Mouse (Mus musculus) liver, postnatal 0 days (tissue): ENCODE data around the gene Rmnd1. TPM values are rescaled to one million over a fixed set of nuclear protein-coding genes. Genes with fewer than 3 reads are reported as not detected.

Experiments used
- ATAC-seq: fragments of 200-750 bp; cut with Nextera tagmentation; 2 replicates; pipeline ENCODE4 v1.8.0; 2017; ENCODE audit warnings: mild to moderate bottlenecking, moderate library complexity
- DNase-seq: peaks from one replicate; pipeline ENCODE4 v3.0.0-alpha.2; 2016
- H3K27ac ChIP-seq: fragments of 300-500 bp; sonication (generic); 2 replicates; pipeline ENCODE4 v1.5.1; 2014; ENCODE audit warnings: antibody characterized with exemption, moderate library complexity, mild to moderate bottlenecking, low read depth
- H3K27me3 ChIP-seq: fragments of 300-500 bp; sonication (generic); 2 replicates; pipeline ENCODE4 v1.6.1; 2014; ENCODE audit warnings: low read length, control low read depth, mixed read lengths; ENCODE audit not compliant: insufficient read depth
- H3K36me3 ChIP-seq: fragments of 300-500 bp; sonication (generic); replicated peaks from 2 replicates; pipeline ENCODE4 v1.6.1; 2014; ENCODE audit warnings: mild to moderate bottlenecking, control low read depth, low read length, moderate library complexity, mixed read lengths; ENCODE audit not compliant: insufficient read depth
- H3K4me1 ChIP-seq: fragments of 300-500 bp; sonication (generic); 2 replicates; pipeline ENCODE4 v1.6.1; 2014; ENCODE audit warnings: antibody characterized with exemption, mild to moderate bottlenecking, control low read depth; ENCODE audit not compliant: insufficient read depth
- H3K4me2 ChIP-seq: fragments of 300-500 bp; sonication (generic); 2 replicates; pipeline ENCODE4 v1.6.1; 2014; ENCODE audit warnings: low read depth, mild to moderate bottlenecking, low read length, moderate library complexity, mixed read lengths
- H3K4me3 ChIP-seq: fragments of 300-500 bp; sonication (generic); 2 replicates; pipeline ENCODE4 v1.5.1; 2014; ENCODE audit warnings: low read depth, low read length
- H3K9ac ChIP-seq: fragments of 300-500 bp; sonication (generic); replicated peaks from 2 replicates; pipeline ENCODE4 v1.6.1; 2014; ENCODE audit warnings: mild to moderate bottlenecking, moderate library complexity
- H3K9me3 ChIP-seq: fragments of 300-500 bp; sonication (generic); 2 replicates; pipeline ENCODE4 v1.6.1; 2016; ENCODE audit warnings: mild to moderate bottlenecking, control low read depth, low read length, mixed read lengths
- CTCF ChIP-seq: sonication (generic); IDR thresholded peaks from 2 replicates; pipeline ENCODE4 v1.5.1; 2016; ENCODE audit warnings: antibody characterized with exemption, low read depth
- EP300 ChIP-seq: IDR thresholded peaks from 2 replicates; pipeline ENCODE4 v1.6.1; 2016; ENCODE audit warnings: antibody characterized with exemption, low read depth, mild to moderate bottlenecking
- WGBS: fragments of 180-500 bp; shearing (Covaris S2); extraction: QIAGEN DNeasy Blood & Tissue Kit; methylation state at CpG from one replicate; pipeline ENCODE4 v1.1.7; 2014; ENCODE audit not compliant: insufficient replicate concordance; 5-methylcytosine and 5-hydroxymethylcytosine counted together
- polyA plus RNA-seq: library from polyadenylated mRNA; unstranded; fragments of >200 nt; fragmentation: Nextera tagmentation; extraction: Ambion mirVana; gene quantifications from 2 replicates; pipeline ENCODE4 v1.2.1, GENCODE M21; 2015

Rmnd1 gene
- polyA plus RNA-seq, 1 experiment from 2014 or later = 16.6 TPM

DNA sequence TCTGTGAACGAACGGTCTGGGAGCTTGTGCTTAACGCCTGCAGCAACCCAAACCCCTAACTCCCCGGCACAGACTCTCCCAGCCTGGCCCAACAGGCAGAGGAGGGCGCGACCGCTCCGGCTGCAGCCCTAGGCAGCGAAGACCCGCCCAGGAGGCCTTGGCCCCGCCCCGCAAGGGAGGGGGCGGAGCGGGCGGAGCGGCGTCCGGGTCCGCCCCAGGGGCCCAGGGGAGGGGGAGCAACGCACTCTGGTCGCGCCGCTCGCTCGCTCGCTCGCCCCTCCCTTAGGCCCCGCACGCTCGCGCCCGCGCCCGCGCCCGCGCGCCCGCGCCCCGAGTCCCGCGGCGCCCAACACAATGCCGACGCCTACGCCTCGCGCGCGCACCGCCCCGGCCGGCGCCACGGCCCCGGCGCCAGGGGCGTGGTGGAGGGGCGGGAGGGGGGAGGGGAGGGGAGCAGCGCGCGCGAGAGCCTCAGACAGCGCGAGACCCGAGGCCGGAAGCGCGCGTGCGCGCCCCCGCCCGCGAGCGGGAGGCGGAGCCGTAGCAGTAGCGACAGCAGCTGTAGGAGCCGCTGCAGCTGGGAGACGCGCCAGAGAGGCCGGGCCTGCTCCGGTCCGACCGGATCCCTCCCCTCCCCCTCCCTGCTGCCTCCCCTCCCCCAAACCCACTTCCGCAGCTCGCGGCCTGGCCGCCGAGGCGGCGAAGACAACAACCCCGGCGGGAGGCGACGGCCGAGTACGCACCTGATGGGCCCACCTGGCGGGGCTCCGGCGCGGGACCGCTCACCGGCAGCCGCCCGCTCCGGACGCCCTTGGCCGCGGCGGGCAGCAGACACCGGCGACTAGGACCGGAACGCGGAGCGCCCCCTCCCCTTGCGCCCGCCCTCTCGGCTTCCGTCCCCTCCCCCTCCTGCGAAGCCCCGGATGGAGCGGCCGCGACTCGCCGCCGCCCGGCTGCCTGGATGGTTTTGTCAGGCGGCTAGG, 45.3 kb downstream of the Rmnd1 start:
- peak overlapping the region; percentile 90 for H3K4me3 ChIP-seq
- under 1% methylated on average over 29 of the region's 133 CpGs for WGBS
- no peaks in the 10 kb centered on the region for H3K9me3 ChIP-seq
- H3K4me2 ChIP-seq = peak overlapping the region; percentile 97
- no peaks in the 10 kb centered on the region for H3K27me3 ChIP-seq
- peaks cover 45% of the 10 kb centered on the region for H3K4me1 ChIP-seq
- DNase-seq (peak; percentile 97), ATAC-seq (peak; percentile 94)
- no peaks in the 10 kb centered on the region for H3K36me3 ChIP-seq
- TF ChIP-seq EP300 = no peak
- TF ChIP-seq CTCF = peak; percentile 23; the same call in 1 of the 2 replicates
- H3K27ac ChIP-seq = peak overlapping the region; percentile 98
- peak overlapping the region; percentile 93 for H3K9ac ChIP-seq

DNA sequence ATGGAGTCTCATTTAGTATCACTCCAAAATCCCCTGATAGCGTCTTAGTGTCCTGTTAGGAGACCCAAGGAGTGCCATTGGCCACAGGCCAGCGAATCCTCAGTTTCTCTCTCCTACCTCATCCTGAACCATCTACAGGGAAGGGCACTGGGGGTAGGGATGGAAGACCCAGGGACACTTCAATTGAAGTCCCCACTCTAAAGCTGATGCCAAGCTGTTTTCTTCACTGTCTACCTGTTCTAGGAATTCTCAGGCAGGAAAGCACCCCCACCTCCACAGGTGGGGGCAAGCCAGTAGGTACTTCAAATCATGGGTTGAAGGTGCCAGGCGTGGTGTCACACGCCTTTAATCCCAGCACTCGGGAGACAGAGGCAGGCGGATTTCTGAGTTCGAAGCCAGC, 47.9 kb downstream of the Rmnd1 start:
- Histone ChIP-seq H3K27ac (no peak overlapping the region), H3K27me3 (no peaks in the 10 kb centered on the region), H3K4me2 (no peak overlapping the region), H3K9me3 (no peaks in the 10 kb centered on the region), H3K36me3 (no peaks in the 10 kb centered on the region), H3K9ac (no peak overlapping the region), H3K4me1 (peaks cover 22% of the 10 kb centered on the region; the same call in 1 of the 2 replicates), H3K4me3 (no peak overlapping the region)
- 87% methylated on average over 7 of the region's 7 CpGs for WGBS
- no peak for DNase-seq
- TF ChIP-seq CTCF (no peak), EP300 (no peak)
- ATAC-seq = no peak

DNA sequence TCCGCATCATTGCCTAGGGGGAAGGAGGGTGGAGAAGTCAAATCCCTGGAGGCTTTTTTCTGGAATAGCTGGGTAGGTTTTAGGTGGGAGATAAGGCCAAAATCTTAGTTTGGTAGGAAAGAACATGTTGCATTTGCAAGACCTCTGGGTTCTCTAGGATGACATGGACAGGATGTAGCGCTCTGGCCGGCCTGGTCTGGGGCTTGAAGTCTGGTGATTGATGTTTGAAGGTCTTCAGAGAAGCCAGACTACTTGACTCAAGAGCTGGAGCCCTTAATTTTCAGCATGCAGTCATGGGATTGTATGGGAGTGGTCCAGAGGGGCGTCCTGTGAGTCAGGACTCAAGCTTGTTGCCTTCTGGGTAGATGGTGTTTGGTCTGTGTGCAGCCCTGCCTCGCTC, 51.4 kb downstream of the Rmnd1 start:
- no peak for ATAC-seq

DNA sequence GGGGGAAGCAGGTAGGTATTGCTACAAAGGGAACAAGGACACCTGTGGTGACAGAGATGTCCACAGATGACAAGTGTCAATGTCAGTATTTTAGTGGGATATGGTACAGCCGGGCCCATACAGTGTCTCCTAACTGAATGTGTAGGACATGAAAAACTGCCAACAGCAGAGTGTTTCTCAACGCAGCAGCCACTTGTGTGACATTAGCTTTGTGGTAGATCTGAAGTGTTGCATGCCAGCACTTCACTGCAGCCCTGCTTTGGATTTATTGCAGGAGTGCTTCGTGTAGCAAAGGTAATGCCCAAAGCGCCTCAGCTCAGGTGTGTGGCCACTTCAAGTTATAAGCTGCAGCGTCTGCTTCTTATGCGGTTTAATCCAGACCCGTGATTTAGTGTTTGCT, 55.3 kb downstream of the Rmnd1 start:
- no peaks in the 10 kb centered on the region for H3K9me3 ChIP-seq
- no peak overlapping the region for H3K4me3 ChIP-seq
- 79% methylated on average over 7 of the region's 7 CpGs for WGBS
- no peak for TF ChIP-seq EP300
- no peak for TF ChIP-seq CTCF
- ATAC-seq (no peak), DNase-seq (no peak)
- H3K36me3 ChIP-seq = peaks cover 7% of the 10 kb centered on the region
- H3K27me3 ChIP-seq = no peaks in the 10 kb centered on the region
- H3K27ac ChIP-seq = no peak overlapping the region
- no peak overlapping the region for H3K9ac ChIP-seq
- no peaks in the 10 kb centered on the region for H3K4me1 ChIP-seq
- no peak overlapping the region for H3K4me2 ChIP-seq

More for the DNA sequence above, 51.4 kb downstream of the Rmnd1 start:
- H3K9me3 ChIP-seq = no peaks in the 10 kb centered on the region
- no peak overlapping the region for H3K4me3 ChIP-seq
- no peak overlapping the region for H3K4me2 ChIP-seq
- no peaks in the 10 kb centered on the region for H3K27me3 ChIP-seq
- H3K36me3 ChIP-seq = no peaks in the 10 kb centered on the region; the same call in 1 of the 2 replicates
- no peak for DNase-seq
- no peak overlapping the region for H3K9ac ChIP-seq
- 90% methylated on average over 5 of the region's 5 CpGs for WGBS
- H3K27ac ChIP-seq = no peak overlapping the region
- TF ChIP-seq CTCF (no peak), EP300 (no peak)
- peaks cover 15% of the 10 kb centered on the region; the same call in 1 of the 2 replicates for H3K4me1 ChIP-seq

DNA sequence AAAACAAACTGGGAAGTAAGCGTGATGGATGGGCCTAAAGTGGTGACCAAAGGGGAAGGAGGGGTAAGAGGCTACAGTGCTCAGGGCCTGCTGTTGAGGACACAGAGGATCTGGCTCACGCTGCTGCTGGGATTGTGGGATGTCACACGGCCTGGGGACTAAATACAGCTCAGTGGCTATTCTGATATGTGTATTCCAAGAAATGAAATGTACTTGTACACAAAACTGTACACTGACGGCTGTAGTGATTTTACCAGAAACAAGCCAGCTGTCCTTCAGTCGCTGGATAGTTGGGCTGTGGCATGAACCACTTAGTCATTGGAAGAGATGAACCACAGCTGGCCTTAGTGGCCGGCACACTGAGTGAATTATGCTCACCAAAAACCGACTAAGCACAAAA, 55.7 kb downstream of the Rmnd1 start:
- Histone ChIP-seq H3K9me3 (no peaks in the 10 kb centered on the region), H3K4me1 (no peaks in the 10 kb centered on the region), H3K27me3 (no peaks in the 10 kb centered on the region), H3K36me3 (peaks cover 8% of the 10 kb centered on the region), H3K27ac (no peak overlapping the region), H3K9ac (no peak overlapping the region), H3K4me3 (no peak overlapping the region), H3K4me2 (no peak overlapping the region)
- WGBS = 68% methylated on average over 7 of the region's 7 CpGs
- TF ChIP-seq CTCF (no peak), EP300 (no peak)
- DNase-seq (no peak), ATAC-seq (no peak)

DNA sequence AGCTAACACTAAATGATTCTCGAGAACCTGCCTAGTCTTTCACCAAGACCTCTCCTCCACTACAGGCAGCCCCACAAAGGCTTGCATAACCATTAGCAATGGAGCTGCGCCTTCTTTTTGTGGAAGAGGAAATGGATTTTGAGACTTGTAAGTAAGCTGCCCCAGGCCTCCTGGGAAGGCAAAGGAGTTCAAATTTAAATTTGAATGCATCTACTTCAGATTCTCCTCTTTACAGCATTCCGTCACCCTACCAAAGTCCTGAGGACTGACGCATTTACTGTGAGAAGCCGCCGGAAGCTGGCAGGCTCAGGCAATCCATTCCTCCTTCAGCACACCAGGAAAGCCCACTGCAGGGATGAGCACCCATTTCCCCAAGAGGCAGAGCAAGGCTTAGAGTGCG, 56.9 kb downstream of the Rmnd1 start:
- no peaks in the 10 kb centered on the region for H3K27me3 ChIP-seq
- no peak for TF ChIP-seq CTCF
- no peak for TF ChIP-seq EP300
- DNase-seq (no peak), ATAC-seq (no peak)
- H3K9ac ChIP-seq = no peak overlapping the region
- H3K36me3 ChIP-seq = peaks cover 17% of the 10 kb centered on the region
- no peak overlapping the region for H3K4me3 ChIP-seq
- H3K4me2 ChIP-seq = no peak overlapping the region
- no peaks in the 10 kb centered on the region for H3K4me1 ChIP-seq
- WGBS = 73% methylated on average over 7 of the region's 7 CpGs
- no peak overlapping the region for H3K27ac ChIP-seq
- H3K9me3 ChIP-seq = no peaks in the 10 kb centered on the region
